Mouse (Mus musculus) layer of hippocampus, postnatal 14 days (tissue): ENCODE measurements around the gene Capzb. TPM values are rescaled to one million over a fixed set of nuclear protein-coding genes. Genes with fewer than 3 reads are reported as not detected.
A peak's percentile ranks its signal among the peaks of the same experiment; 100 is the strongest.

Experiments
- DNase-seq, 2 experiments: peaks; one replicate each; pipeline ENCODE4 v3.0.0; 2021 to 2022; ENCODE audit warnings: low spot score in 2 of 2, mixed read lengths in 1 of 2
- long read RNA-seq, 2 experiments: library from polyadenylated mRNA; stranded (forward); transcript quantifications; one replicate each; pipeline ENCODE4 v2.0.0; 2021
- total RNA-seq, 2 experiments: library from RNA; stranded (reverse); gene quantifications; 2 replicates each; pipeline ENCODE4 v1.2.3; 2021

Gene Capzb
- 100 to 1,000 TPM; 406 to 431 TPM for total RNA-seq
- long read RNA-seq, experiment 1, transcript Capzb-203 (10 exons, 1,702 nt) = minor isoform, 61 of 321 reads
- long read RNA-seq, experiment 1, transcript Capzb-204 (9 exons, 1,674 nt) = major isoform, 228 of 321 reads
- long read RNA-seq, experiment 1, partial matches to known transcripts = 15 of 321 reads
- long read RNA-seq, experiment 1, other reads (novel, unspliced or antisense) = 16 of 321 reads
- long read RNA-seq, experiment 2, transcript Capzb-204 (9 exons, 1,674 nt) = major isoform, 412 of 507 reads
- long read RNA-seq, experiment 2, transcript Capzb-203 (10 exons, 1,702 nt) = minor isoform, 65 of 507 reads
- long read RNA-seq, experiment 2, partial matches to known transcripts = 22 of 507 reads
- long read RNA-seq, experiment 2, other reads (novel, unspliced or antisense) = 6 of 507 reads

DNA sequence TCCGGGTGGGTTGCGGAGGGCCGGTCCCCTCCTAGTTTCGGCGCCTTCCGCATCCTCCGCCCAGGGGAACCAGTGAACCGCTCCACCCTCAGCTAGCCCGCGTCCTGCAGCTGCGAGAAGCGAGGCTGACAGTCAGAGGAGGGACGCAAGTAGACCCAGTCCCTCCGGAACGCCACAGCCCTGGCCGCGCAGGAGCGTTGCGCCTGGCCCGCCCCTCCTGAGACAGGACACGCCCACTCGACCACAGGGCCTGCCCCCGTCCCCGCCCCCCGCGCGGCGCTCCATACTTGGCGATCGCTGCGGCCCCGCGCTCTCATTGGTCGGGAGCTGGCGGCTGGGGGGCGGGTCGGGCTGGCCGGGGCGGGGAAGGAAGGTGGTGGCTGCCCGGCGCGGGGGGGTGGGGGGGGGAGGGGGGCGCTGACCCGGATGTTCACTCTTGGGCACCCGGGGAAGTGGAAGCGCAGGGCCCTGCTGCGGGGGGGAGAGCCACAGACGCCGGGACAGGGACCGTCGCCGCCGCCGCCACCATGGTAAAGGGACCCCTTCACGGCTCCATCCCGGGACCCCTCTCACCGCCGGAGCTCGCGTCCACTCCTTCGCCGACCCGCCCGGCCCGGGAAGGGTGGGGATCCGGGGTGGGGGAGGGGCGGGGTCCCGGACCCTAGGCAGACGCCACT lies at the start of gene Capzb:
Gene Capzb (plus strand): TSS at position 401 of the 677 bp plus-strand sequence.
- DNase-seq = peak; percentile 93 to 97

DNA sequence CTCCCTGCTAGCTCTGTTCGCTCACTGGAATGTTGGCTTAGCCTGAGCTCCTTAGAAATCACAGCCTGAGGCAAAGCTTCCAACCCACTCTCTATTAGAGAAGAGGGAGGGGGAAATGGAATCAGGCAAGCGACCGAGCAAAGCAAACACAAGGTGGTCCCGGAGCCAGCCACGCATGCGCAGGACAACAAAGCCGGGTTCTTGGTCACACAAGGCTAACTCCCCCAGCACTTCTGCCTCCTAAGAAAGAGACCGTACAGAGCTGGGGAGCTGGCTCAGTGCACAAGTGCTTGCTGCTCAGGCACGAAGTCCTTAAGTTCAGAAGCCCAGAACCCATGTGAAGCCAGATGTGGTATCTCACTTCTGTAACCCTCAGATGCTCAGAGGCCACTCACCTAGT lies 49.7 kb upstream of the Capzb start:
- peak in 1 of 2 experiments; percentile 3 for DNase-seq

DNA sequence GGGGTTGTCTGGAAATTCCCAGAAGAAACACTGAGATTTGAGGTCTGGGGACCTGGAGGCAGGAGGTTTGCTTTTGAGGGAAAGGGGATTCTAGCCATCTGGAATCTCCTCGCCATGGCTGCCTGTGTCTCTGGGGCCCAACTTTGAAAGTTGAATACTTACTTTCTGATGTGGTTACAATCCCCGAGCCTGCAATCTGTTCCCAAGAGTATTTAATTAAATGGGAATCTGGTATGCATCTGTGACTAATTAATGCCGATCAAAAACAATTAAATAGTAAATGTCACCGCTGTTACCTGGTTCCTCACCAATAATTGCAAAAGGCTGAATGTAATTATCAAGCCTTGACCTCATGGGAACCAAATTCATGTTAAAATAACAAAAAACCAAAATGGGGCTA lies 48.1 kb upstream of the Capzb start:
- DNase-seq = no peak

DNA sequence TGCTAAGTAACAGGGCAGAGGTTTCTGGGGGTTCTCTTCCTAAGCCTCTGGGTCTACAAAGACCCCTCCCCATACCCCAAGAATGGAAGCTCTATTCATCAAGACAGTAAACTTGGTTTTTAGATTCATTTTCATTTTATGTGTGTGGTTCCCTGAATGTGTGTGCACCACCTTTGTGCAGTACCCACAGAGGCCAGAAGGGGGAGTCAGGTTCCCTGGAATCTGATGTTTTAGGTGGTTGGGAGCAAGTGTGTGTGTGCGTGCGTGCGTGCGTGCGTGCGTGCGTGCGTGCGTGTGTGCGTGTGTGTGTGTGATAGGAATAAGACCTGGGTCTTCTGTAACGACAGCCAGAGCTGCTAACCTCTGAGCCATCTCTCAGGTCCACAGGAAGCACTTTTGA lies 47.5 kb upstream of the Capzb start:
- DNase-seq = no peak

DNA sequence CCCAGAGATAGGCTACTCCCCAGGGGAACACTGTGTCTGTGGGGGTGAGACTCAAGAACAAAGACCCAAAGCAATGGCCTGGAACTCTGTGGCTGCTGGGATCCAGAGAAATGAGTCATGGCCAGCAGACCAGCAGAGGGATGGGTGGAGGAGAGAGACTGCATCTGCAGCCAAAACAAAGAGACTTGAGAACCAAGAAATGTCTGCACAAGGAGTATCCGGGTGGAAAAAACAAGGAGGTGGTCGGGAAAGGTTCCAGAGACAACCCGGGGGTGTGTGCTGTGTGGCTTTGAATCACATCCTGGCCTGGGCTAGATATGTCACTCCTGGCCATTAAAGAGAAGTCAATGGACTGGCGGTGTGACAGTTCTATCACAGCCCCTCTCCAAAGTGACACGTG lies 45.9 kb upstream of the Capzb start:
- DNase-seq = no peak

DNA sequence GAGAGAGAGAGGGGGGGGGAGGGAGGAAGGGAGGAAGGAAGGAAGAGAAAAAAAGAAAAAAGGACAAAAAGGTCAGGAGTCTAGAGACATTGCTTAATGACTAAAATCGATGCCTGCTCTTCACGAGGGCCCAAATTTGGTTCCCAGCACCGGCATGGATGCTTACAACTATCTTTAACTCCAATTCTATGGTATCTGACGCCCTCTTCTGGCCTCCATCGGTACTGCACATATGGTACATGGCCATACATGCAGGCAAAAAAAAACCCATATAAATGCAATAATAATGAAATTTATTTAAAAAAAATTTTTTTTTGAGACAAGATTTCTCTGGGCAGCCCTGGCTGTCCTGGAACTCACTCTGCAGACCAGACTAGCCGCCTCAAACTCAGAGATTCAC lies 41.3 kb upstream of the Capzb start:
- DNase-seq = no peak

DNA sequence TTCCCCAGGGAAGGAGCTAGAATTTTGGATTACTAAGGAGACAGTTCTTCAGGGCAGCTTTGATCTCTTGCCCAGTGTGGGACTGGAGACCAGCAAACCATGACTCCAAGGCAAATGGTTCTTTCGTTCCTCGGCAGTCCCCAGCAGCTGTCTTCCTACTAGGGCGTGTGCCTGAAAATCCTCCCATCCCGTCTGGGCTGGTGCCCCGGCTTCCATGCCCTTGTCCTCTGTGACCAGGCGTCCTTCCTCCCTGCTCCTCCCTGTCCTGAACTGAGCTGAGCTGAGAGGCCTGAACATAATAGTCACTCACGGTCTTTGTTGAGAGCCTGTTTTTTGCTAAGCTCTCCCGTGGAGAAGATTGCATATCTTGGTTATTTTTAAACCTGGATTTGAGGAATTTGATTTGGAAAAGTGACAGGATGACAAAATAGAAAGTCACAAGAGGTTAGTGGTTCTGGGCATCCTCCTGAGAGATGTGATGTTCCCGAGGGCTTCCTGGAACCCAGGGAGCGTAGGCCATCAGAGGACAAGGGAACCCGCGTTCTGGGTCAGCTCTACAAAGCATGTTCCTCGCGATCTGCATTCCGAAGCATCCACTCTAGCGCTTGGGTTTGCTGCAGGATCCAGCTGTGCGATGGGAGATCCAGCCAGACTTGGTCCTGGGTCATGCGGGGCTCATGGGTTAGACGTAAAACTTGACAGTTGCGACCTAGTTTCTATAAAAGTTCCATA lies 38.0 kb upstream of the Capzb start:
- DNase-seq = no peak

DNA sequence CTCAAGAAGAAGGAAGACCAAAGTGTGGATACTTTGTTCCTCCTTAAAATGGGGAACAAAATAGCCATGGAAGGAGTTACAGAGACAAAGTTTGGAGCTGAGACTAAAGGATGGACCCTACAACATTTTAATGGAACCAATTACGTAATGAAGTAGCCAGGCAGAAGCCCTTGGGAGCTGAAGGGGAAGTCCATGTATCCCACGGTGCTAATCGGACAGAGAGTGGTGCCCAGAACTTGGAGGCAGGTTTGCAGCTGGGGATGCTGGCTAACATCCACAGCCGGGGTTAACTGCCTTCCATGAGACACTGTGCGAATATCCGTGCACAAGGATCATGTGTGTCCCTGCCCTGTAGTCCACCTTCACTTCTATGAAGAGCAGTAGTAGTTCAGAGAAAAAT lies 36.2 kb upstream of the Capzb start:
- no peak for DNase-seq

DNA sequence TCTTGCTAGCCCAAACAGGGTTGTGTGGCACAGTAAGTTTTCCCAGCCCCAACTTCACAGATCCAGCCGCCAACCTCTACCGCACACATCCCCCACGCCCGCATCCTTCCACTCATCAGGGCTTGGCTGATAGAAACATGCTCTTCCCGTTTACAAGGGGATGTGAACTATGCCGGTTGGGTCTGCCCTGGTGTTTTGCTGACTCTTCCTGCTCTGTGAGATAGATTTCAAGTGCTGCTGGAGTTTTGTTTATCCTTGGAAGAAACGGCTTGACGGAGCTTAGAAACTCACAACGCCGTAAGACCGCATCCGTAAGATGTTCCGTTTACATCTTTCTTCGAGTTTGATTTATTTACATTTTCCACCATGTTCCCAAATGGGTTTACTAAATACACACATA lies 34.3 kb upstream of the Capzb start:
- no peak for DNase-seq

DNA sequence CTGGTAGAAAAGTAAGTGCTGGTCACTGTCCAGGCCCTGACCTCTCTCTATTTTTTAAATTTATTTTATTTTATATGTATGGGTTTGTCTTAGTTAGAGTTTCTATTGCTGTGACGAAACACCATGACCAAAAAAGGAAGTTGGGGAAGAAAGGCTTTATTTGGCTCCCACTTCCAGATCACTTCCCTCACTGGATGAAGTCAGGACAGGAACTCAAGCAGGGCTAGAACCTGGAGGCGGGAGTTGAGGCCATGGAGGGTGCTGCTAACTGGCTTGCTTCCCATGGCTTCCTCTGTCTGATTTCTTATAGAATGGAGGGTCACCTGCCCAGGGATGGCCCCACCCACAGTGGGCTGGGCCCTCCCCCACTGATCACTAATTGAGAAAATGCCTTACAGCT lies 31.6 kb upstream of the Capzb start:
- DNase-seq = no peak

DNA sequence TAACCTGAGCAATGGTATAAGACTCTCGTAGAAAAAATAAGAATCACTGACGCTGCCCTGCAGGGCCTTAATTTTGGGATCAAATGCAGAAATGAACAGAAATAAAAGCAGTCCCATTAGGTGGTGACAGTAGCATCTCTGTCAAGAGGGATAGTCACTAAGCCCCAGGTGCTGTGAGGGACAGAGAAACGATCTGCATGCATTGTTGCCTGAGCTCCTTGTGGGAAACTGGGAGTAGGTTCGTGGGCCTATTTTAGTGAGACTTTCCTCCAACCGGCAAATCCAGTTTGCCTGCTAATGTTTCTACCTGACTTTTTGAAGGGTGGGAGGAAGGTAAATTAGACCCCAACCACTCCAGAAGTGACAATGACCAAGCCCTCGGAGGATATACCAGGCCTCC lies 28.6 kb upstream of the Capzb start:
- DNase-seq = no peak

DNA sequence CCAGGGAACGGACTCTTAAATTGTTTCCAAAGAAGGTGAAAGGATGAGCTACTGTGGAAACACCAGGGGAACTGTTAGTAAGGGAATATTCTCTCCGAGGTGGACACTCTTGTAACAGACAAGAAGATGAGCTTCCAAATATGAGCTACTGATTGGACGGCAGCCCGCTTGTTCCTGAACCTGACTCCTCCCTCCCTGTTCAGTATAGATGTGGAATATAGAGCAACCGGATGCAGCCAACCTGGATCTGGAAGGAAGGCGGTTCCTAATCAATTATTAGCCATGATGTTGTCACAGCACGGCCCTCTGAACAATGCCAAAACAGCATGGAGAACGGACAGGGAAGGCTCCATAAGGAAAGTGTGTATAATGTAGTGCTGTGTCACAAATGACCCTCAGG lies 27.4 kb upstream of the Capzb start:
- DNase-seq = no peak

DNA sequence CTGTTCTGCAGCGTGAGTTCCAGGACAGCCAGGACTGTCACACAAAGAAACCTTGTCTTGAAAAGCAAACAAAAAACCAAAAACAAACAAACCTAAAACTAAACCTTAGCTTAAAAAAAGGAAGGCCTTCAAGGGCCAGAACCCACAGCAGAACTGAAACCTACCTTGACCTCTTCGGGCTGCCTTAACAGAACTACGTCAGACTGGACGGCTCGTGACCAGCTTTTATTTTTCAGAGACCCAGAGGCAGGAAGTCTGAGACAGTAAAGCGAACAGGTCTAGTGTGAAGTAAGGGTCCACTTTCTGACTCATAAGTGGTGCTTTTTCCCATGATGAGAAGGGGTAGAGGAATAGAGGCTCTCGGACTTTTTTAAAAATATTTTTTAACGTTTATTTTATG lies 26.5 kb upstream of the Capzb start:
- DNase-seq = no peak

DNA sequence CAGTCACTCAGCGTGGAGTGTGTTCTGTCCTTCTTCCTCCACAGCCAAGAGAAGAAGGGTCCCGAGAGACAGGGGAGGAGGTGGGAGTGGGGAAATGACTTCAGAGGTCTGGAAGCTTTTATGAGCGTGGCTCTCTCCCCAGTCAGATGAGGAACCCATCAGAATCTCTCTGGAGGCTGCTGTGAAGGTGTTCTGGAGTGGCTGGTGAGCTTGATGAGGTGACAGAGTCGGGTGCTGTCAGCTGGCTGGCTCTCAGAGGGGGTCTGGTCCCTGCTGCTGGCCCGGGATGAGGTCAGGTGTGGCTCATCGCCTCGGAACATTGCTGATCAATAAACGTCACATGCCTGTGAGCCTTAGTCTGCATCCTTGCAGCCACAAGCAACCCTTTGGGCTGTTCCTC lies 25.6 kb upstream of the Capzb start:
- DNase-seq = no peak

DNA sequence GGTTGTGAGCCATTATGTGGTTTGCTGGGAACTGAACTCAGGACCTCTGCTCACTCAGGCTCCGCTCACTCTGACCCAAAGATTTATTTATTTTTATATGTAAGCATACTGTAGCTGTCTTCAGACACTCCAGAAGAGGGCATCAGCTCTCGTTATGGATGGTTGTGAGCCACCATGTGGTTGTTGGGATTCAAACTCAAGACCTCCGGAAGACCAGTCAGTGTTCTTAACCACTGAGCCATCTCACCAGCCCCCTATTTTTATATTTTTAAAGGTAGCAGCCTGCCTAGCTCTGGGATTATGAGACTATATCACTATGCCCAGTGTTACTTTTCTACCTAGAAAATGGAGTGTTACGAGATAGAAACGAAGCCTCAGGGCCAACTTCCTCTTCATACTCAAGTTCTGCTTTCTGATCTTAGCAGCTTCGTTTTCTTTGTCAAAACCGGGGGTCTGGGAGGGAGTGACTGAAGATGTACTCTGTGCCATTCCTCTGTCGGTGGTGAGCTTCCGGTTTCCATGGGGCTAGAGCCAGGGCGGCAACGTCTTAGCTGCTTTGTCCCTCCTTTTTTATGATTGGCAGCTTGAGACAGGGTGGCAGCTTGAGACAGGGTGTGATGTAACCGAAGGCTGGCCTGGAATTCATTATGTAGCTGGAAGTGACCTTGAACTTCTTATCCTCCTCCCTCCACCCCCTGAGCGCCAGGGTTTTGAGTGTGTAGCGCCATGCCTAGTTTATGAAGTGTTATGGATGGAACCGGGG lies 23.5 kb upstream of the Capzb start:
- DNase-seq = no peak

DNA sequence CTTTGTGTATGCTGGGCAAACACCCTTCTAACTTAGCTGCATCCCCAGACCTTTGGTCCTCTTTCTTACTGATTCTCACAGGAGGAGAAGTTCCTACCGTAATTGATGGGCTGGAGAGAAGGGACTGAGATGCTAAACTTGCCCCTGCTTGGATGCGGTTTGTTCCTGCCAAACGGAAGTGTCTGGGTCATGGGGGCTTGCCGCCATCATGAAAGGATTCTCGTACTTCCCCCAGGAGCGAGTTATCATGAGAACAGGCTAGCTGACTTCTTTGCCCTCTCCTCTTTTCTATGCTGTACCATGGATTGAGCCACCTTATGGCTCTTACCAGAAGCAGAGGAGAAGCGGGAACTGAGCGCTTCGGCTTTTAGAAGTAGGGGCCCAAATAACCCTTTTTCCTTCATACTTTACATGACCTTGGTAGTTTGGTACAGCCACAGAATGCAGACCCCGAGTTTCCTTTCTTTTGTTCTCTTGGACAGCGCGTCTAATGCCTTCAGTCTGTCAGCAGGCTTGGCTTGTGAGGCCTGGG lies 22.9 kb upstream of the Capzb start:
- no peak for DNase-seq

DNA sequence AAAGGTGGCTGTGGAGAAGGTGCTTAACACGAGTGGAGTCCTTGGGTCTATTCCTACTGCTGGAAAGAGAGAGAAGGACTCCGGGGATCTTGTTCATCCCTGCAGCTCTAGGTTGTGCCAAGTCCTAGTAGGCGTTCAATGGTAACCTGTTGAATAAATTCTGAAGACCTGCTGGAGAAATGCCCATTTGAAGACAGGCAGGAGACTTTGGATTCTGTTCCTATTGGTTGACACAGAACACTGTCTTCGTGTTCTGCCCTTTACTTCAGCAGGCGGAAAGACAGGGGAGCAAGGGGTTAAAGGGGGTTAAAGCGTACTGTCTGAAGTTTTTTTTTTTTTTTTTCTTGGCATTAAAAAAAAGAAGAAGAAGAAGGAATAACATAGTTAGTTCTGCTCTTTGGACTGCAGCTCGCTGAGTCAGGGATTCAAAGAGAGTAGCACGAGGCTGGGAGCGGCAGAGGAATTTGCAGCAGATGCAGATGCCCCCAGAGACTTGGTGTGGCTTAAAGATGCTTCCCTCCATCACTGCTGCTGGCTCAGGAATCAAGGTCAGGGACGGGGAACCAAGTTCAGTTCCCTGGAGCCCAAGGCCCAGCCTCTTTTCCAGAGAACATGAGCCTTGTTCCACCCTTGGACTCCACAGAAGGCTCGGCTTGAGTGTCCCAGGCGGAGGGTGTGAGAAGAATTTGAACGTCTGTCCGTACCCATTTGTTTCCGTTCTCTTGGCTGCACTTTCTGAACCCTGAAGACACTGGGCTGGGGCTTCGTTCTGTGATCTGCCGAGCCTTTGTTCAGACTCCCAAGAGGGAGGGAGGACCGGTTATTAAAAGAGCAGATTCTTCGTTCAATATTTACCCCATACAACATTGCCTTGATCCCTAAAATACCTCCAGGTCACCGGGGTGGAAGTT lies 17.4 kb upstream of the Capzb start:
- no peak for DNase-seq

DNA sequence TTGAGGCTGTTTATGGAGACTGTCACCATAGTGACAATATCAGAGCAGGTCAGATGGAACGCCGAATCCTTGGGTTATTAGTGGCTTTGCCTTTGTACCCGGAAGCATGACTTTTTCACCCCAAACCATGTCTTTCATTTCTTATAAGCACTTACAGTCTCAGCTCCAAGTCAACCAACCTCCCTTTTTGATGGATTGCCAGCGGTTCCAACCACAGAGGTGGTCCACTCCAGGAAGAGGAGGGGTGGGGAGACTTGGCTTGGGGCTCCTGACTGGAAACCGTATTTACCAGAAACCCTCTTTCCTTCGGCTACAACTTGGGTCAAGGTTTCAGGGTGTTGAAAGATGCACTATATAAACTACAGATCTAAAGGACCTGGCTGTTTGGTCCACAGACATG lies 16.7 kb upstream of the Capzb start:
- DNase-seq = no peak

DNA sequence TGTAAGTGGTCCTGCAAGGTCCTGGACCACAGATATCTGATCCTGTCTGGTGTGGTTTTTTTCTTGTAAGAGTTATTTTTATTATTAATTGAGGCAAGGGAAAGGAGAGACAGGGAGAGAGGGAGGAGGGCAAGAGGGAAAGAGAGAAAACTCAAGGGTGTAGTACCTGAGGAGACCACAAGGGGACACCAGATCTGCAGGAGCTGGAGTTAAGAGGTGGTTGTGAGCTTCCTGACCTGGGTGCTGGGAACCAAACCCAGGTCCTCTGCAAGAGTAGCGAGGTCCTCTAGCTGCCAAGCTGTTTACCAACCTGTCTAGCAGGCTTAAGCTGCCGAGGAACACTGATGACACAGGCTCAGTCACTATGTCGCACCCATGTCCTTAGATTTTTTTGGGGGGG lies 14.8 kb upstream of the Capzb start:
- DNase-seq = no peak

DNA sequence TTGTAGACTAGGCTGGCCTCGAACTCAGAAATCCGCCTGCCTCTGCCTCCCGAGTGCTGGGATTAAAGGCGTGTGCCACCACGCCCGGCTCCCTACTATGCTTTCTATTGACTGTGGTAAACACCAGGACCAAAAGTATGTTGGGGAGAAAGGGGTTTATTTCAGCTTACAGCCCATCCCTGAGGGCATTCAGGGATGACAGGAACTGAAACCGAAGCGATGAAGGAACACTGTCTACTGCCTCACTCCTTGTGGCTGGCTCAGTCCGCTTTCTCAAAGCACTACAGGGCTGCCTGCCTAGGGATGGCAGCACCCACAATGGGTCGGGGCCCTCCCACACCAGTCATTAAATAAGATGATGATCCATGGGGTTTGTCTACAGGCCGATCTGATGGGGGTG lies 14.3 kb upstream of the Capzb start:
- no peak for DNase-seq
